Mouse (Mus musculus) thymus, adult 2 months (tissue): ENCODE data around the gene Mmp13.

Experiments used
- CTCF ChIP-seq: fragments of 200-500 bp; IDR thresholded peaks from 2 replicates; pipeline ENCODE4 v1.5.1; 2012; ENCODE audit warnings: mild to moderate bottlenecking, control low read depth, low read length, moderate library complexity, borderline replicate concordance; ENCODE audit not compliant: control insufficient read depth, poor library complexity, insufficient read depth; ENCODE audit errors: extremely low read depth
- POLR2A ChIP-seq: fragments of 200-500 bp; IDR thresholded peaks from 2 replicates; pipeline ENCODE4 v1.6.1; 2012; ENCODE audit warnings: mild to moderate bottlenecking, low read length, control low read depth, moderate library complexity; ENCODE audit not compliant: control insufficient read depth, poor library complexity, insufficient read depth; ENCODE audit errors: extremely low read depth

DNA sequence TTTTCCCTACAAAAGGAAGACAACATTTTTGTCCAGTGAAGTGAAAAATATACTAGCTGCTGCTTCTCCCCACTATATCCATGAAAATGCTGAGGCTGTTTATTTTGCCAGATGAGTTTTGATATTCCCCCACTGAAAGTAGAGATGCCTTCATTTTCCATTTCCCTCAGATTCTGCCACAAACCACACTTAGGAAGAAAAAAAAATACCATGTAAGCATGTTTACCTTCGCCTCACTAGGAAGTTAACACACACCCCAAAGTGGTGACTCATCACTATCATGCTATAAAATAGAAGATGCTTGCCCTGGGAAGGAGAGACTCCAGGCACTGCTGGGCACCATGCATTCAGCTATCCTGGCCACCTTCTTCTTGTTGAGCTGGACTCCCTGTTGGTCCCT is at the start of gene Mmp13:
- no peak for TF ChIP-seq CTCF
- no peak for TF ChIP-seq POLR2A
